Mouse (Mus musculus): ENCODE results near the gene Fibcd1.

GRCm38 (mm10) chr2:31792611-31793010, 53.2 kb downstream of the Fibcd1 start:
- TF ChIP-seq CTCF (IDR thresholded peaks at IDR 0.05; ENCODE audit: extremely low read depth, insufficient read depth, insufficient read length, insufficient replicate concordance) (no peak), POLR2A (IDR thresholded peaks at IDR 0.05; ENCODE audit: low read depth, low read length) (no peak)

Measured in spleen, adult 2 months (tissue).